Mouse (Mus musculus): ENCODE measurements at regions not wholly inside any gene's neighbourhood (a gene's known extent, or its start where the extent isn't known, plus 50 kb on each side); places are given as distances from the start of the nearest gene placed in this dataset.

DNA sequence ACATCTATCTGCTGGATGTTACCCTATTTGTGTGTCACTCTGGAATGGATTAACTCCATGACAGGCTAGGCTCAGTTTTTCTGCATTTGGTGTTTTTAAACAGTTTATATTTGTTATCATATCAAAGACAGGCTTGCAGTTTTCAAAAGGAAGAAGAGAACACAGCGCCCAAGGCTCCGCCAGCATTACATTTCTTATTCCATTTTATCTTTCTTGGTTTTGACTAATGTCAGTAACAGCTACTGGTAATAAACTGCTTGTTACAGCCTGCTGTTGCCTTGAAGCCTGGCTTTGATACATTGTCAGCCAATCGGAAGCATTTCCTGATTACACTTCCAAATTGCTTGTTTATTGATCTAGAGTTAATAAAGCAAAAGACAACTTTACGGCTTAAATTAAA is 219.4 kb upstream of the Mdfic start:
- DNase-seq (ENCODE audit: low spot score), result no peak

DNA sequence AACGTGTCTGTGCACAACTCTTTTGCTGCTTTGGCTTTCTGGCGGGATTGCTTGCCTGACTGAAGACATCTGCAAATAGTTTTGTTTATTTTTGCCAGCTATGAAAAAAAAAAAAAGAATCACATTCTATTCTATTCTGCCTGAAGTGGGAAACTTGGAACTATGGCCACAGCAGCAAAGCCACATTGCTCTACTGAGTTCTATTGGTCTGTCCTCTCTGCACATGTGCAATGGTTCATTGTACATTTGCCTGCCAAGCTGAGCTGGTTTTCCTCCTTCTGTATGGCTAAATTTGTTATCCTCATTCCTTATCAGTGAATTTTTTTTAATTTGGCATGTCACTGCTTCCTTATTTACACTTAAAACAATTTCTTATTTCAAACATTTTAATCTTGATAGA is 211.1 kb upstream of the Mdfic start:
- no peak for DNase-seq (ENCODE audit: low spot score)

DNA sequence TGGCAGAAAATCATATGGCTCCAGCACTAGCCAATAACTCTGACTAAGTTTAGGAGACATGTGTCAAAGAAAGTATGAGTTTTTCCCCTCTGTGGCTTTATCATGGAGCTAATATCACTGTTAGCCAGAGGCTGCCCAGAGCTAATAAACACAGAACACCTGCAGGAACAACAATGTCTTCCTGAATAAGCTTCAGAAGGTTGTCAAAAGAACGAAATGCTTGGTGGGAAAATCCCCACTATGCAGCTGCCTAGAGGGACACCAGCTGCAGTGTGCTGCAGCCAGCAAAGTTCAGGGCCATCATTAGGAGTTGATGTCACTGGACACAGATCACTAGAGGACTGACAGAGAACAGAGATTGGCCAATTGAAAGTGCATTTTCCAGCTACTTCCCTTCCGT is 183.2 kb upstream of the Mdfic start:
- DNase-seq (ENCODE audit: low spot score), result no peak

DNA sequence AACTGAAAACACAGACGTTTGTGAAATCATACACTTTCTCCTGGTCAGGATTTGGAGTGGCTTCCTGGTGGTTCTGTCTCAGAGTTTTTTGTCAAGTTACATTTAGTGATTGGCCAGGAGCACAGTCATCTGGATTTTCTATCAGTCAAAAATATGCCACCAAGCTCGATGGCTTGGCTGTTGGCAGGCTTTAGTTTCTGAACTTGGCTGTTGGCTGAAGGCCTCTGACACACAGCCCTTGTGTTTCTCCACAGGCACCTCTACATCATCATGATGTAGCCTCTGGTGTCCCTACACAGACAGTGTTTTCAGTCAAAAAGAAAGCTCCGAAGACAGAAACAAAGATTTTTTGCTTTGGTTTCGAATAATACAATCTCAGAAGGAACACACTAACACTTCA is 178.5 kb upstream of the Mdfic start:
- no peak for DNase-seq (ENCODE audit: low spot score)

DNA sequence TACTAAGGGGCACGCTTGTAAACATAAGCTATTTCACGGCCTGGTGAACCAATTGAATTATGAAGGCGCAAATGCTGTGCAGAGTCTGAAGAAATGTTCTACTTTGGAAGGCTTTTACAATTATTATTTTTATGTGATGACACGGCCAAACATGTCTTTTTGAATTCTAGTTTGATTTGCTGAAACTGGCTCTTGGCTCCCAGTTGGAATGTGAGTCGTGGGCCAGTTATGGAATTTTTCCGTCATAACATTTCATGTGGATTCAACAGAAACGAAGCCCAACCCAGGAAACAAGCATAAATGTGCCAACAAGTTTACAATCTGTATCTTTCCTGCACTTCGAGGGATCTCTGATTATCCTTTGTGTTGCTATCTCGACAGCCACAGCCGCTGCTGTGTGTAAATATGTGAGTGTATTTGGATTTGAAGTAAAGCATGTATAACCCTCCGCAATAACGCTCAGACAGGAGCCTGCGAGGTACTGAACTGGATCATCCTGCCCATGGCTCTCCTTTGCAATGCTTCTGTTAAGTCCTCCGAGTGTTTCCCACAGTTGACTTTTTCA is 176.9 kb upstream of the Mdfic start:
- no peak for DNase-seq (ENCODE audit: low spot score)

DNA sequence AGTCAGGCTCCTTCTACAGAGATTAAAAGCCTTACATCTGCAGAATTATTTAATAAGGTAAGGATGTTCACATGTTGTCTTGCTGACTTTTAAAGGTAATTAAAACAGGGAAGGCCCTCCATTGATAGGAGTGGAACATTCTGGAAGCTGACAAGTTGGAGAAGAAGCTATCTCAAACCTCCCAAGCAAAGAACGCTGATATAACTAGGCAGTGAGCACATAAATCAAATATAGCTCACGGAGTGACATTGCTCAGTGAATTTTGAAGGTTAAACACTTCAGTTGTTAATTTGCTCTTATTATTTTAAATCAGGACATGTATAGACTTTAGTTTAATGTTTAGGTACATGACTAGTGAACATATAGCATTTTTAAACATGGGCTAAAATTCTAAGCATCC is 171.6 kb upstream of the Mdfic start:
- DNase-seq (ENCODE audit: low spot score), result no peak

DNA sequence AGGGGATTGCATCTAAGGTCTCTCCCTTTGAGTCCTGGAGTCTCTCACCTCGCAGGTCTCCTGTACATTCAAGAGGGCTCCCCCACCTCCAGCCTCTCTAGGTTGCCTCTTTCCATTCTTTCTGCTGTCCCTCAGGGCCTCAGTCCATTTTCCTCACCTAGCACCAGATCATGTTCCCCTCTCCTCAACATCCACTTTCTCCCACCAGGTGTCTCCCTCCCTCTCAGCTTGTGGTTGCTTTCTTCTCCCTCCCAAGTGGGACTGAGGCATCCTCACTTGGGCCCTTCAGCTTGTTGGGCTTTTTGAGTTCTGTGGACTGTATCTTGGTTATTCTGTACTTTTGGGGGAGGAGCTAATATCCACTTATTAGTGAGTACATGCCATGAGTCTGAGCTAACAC is 127.7 kb upstream of the Mdfic start:
- DNase-seq (ENCODE audit: low spot score), result no peak

DNA sequence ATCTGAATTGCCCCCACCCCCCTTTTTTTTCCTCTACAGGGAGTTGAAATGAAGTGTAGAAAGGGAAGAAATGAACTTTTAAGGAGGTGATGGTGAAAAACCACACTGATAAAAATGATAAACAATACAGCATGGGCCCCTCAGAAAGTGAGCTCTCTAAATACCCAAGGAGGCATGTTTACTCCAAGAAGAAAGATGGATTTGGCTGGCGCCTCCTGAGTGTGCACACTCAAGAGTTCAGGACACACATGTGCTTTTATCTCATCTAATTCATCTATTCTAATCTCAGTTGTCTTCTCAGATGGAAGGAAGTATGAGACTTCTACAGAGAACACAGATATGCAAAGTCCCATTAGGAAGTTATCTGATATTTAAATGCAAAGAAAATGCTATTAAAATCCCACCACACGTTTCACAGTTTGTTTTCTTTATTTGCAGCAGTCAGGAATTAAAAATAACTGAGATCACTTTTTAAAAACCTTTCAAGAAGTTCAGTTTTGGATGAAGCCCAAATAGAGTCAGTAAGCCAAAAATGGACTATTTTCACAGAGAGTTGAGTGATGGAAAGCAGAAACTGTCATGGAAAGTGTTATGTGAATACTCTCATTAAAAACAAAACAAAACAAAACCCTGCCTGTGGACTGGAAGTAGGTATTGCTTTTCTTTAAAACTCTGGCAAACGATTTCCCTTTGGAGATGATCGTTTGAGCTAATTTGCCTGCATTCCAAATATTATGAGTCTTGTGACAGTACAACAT is 123.1 kb upstream of the Mdfic start:
- DNase-seq (ENCODE audit: low spot score), result no peak

DNA sequence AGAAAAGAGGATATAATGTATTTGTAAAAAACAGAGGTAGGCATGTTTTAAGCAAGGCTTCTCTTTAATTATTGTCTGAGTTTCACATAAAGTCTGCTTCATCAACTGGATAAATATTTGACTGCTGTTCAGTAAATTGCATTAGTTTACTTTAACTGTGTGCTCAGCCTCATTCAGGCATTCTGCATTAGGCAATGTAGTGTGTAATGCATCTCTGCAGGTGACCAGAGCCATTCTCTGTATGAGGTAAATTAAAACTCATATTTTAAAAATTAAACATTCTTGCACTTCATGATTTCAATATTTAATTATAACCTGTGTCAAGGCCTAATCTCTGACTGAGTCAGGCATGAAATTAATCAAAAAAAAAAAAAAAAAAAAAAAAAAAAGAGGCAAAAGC is 110.3 kb upstream of the Mdfic start:
- DNase-seq (ENCODE audit: low spot score), result no peak

DNA sequence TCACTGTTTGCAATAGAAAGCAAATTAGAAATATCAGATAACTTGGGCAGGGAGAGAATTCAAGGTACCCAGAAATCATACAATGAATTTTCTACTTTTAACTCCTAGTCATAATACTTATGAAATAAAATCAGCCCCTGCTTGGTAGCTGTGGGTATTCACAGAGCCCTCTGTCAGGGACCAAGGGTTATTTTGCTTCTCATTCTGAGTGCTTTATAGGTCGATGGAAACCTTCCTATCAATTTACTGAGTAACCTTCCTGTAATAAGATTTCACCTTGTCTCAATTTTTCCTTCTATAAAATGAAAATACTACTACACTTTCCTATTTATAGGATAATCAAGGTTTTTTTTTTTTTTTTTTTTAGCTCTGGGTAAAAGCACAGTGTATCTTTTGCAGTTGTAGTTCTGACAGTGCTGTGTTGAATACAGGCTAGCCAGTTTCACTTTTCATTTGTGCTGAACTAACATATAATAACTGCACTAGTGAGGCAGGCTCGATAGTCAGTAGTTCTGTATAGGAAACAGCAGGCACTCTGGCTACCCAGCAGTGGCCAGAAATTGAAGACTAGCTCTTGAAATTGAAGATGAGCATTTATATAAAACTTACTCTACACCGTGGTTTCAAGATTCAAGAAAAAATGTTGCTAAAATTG is 94.4 kb upstream of the Mdfic start:
- DNase-seq (ENCODE audit: low spot score), result no peak

DNA sequence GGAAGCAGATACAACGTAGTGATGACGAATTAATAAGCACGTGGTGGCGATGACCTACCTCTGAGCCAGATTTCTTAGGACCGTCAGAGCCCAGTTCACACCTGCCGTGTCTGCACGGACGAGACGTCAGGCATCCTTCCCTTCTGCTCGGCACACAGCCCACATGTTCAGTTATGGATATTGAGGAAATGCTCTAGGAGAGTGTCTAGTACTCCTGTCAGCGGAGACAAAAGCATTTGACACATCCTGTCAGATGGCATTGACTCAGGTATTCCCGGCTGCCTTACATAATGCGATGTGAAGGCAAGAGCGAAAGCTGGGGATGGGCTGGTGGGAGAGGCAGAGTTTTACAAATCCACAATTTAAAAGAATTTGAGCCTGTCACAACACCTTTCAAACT is 81.9 kb upstream of the Mdfic start:
- peak; percentile 1 for DNase-seq (ENCODE audit: low spot score)

DNA sequence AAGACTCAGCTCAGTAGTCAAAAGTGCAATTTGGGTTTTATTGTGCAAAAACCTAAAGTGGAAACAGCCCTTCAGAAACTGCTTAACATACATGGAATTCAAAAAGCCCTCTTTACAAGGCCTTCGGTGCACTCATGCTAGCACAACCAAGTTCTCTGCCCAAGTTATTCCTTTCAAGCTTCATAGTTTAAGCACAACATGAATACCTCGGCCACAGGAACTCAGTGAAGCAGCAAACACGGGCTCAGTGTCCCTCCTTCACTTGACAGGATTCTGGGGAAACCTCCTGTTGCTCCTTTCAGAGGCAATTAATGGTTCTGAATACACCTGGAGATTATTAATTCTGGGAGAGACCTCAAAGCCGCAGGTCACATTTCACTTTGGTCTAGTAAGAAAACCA is 81.1 kb upstream of the Mdfic start:
- no peak for DNase-seq (ENCODE audit: low spot score)

DNA sequence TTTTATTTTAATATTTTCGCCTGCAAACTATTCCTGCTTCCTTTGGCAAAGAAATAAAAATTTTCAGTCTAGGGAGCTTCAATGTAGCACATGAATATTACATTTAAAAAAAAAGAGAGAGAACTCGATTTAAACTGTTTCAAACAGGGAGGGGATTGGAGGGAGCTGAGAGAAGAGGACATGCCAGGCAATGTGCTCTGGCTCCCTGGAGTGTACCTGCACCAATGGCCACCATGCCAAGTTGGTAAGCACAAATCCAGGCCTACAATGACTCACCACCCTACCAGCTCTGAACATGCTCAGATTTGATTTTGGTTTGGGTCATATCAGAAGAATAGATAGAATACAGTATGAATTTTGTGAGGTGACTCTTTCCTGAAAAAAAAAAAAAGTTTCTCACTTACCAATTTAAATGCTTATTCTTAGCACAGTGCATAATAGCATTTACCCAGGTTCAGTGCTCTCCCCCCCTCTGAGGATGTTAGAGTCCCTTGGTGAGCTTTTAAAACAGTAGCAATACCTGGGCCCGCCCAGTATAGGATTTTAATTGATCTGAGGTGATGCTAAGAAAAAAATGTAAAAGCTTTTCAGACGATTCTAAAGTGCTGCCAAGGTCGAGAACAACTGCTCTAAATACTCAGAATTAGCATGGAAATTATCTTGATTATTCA is 80.5 kb upstream of the Mdfic start:
- DNase-seq (ENCODE audit: low spot score), result no peak

DNA sequence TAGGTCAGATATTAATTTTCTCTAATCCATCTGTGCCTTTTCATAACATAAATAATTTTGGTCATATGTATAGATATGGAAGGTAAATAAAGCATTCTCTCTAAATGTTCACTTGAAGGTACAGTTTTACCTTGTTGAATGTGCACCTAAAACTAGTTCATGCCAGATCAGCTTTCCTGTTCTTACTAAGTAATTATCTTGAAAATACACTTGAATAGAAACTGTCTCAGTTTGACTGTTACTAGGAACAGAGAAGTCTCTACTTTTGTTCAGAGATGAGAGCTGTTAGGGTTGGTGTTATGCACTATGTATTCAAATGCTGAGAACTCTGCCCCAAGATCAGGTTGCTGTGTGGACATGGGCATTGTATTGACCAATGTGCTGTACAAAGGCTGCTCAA is 76.2 kb upstream of the Mdfic start:
- no peak for DNase-seq (ENCODE audit: low spot score)

DNA sequence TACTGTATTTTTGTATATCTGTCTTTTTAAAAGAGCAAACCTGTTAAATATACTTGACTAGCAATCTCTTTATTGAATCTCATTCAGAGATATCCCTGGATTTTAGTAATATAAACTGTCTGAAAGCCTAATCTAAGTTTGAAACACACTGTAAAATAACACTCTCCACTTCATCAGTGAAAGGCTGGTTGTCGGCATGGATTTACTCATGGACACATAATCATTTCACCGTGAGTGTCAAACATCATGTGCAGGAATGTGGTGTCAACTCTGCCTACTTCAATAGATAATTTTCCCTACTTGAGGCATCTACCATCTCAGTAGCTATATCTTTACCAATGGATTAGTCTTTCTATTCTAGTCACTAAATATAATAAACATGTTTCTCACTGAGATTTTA is 73.0 kb upstream of the Mdfic start:
- no peak for DNase-seq (ENCODE audit: low spot score)

Measured in left cerebral cortex, adult 11 months (tissue).